Mouse (Mus musculus) liver, adult 2 months (tissue): ENCODE data around the gene Sipa1l1.

Experiments used
- CTCF ChIP-seq: fragments of 200-500 bp; IDR thresholded peaks from 2 replicates; pipeline ENCODE4 v1.5.1; 2011; ENCODE audit warnings: low read depth, low read length, control low read depth
- POLR2A ChIP-seq: fragments of 200-500 bp; IDR thresholded peaks from 2 replicates; pipeline ENCODE4 v1.6.1; 2011; ENCODE audit warnings: low read length, control low read depth; ENCODE audit not compliant: insufficient read depth; ENCODE audit errors: extremely low read depth

DNA sequence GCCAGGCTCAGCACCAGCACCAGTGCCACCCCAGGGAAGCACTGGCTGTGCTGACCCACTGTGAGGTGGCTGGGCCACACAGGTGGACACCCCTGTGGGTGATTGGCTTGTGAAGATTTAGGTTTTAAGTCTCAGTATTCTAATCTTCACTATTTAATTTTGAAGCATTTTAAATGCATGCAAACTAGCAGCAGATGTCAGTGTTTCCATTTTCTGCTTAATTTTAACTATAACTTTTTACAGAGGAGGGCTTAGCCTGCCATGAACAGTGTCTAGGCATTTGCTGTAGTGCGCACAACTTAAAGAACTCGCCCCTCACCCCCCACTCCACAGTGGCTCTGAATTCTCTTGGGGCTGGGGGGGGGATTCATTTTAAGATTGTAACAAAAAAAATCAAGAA, 152.7 kb downstream of the Sipa1l1 start:
- TF ChIP-seq CTCF (no peak), POLR2A (no peak)
